Mouse (Mus musculus) right cerebral cortex, postnatal 14 days (tissue): ENCODE measurements around the gene Atad3a.
A peak's percentile ranks its signal among the peaks of the same experiment; 100 is the strongest.

ENCODE experiments used
- DNase-seq: peaks from one replicate; pipeline ENCODE4 v3.0.0; 2022

Gene Atad3a

DNA sequence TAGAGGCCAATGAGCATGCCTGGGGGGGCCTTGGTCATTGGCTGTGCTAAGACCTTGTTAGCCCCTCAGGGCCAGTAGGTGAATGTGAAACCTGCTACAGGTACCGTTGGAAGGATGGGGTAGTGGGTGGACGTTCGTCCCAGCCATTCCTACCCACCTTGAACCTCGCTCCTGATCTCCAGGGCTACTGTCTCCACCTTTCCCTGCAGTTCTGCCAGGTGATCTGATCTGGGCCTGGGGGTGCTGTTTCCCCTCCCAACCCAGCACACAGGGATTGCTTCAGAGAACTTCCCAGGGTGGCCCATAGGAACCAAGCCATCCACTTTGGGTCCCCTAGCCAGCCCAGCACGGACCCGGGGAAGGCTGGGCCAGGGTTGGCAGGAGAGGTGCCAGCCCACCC lies 21.7 kb downstream of the Atad3a start:
- no peak for DNase-seq

DNA sequence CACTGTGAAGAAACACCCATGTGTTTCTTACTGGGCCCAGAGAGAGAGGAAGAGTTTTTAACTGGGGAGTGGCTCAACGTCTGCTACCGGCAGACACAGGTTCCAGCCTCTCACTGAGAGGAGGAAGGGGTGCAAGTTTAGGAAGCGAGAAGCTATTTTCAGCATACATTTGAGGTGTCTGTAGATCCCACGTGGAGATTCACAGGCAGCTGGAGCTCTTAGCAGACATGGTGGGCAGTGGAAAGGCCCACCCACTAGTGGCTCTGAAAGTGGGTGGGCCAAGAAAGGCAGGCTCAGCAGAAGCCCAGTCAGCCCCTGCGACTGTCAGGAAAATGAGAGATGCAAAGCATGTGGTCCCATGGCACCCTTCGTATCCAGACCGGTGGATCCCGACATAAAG lies 22.6 kb downstream of the Atad3a start:
- DNase-seq: peak; percentile 21

DNA sequence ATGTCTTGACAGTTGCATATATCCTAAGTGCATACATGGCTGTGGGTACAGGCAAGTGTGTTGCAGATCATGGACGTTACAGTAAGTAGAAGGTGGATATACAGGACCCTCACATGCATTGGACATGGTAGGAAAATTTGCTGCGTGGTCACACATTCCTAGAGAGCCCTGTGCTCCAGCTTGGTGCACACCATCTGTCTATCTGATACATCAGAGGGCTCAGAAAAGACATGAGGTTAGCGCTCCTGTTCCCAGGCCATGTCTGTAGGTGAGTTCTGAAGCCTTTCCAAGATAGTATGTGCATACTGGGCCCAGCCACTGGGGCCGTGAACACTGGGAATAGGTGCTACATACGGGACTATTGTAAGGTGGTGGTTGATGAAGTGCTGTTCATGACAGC lies 24.5 kb downstream of the Atad3a start:
- no peak for DNase-seq

DNA sequence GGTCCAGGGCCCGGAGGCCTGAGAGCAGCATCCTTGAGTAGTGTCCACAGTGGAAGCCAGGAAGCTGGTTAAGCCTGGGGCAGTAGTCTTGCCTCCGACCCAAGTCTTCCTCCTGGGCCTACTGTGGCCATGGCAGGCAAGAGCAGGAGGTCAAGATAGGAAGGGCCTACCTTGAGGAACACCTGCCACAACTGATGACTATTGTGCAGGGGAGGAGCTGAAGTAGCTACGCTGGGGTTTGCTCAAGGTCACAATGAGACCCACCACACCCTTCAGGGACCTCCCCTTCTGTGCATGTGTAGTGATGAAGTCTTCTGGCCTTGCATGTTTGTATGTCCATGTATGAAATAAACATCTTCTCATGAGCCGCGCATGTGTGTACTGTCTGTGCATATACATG lies 25.1 kb downstream of the Atad3a start:
- DNase-seq: peak; percentile 13

DNA sequence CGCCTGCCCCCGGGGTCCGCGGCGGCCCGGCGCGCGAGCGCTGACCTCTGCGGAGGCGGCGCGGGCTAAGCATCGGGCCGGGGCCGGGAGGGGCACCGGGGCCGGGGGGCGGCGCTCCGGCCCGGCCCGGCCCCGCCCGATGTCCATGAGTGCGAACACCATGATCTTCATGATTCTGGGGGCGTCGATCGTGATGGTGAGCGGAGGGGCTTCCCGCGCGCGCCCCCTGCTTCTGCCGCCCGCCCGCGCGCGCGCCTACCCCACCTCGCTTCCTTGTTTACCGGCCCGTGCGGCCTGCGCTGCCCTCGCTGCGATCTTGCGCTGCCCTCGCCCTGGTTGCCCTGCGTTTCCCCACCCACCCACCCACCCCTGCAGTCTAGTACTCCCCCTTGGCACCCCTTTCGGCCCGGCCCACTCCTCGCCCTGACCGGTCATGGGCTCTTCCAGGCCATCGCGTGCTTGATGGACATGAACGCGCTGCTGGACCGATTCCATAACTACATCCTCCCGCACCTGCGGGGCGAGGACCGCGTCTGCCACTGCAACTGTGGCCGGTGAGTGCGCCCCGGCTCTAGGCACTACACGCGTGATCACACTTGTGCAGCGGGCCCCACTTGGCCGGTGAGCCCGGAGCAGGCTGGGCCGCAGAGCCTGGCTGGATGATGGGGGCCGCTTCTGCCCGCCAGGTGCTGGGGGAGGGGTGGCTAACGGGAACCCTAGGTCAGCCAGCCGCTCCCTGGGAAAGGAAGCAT lies 25.8 kb downstream of the Atad3a start:
- DNase-seq: peak; percentile 43

DNA sequence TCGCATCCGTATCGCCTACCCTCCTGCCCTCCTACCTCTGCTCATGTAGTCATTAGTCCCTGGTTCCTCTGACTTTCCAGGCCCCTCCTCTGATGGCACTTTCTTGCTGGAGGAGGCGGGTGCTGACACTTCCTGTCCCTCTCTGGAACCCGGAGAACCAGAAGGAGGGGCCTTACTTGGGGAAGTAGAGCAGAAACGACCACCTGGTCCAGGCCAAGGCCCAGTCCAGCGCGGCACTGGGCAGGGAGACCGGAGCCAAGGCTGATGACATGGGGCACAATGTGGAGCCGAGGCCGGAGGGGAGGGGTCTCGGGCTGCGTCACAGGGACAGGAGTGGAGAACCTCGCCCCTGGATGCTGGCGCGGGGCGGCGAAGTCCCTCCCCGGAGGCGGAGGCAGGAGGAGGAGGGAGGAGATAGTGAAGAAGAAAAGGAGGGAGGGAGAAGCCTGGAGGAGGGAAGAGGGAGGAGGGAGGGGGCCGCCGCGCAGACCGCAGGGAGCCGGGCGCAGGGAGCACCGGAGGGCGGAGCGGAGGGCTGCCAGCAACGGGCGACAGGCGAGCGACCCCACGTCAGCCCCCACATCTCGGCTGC lies 26.4 kb downstream of the Atad3a start, which contains the start of gene Tmem240:
Tmem240 (plus strand) TSS at position 451 of the 592 bp plus-strand sequence.
- DNase-seq: peak; percentile 87

DNA sequence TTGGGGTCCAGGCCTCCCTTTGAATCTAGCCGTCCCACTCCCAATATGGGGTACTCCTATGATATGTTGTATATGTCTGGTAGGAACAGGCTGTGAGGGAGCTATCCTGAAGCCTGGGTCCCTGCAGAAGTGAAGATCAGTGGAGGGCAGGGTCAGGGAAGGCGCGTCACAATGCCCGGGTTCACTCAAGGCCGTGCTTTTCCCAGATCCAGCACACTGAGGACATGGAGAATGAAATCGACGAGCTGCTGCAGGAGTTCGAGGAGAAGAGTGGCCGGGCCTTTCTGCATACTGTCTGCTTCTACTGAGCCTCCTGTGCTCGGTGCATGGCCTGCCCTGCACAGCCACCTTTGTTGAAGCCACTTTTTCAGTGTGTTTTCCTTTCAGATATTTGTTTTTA lies 27.6 kb downstream of the Atad3a start:
- DNase-seq: no peak

DNA sequence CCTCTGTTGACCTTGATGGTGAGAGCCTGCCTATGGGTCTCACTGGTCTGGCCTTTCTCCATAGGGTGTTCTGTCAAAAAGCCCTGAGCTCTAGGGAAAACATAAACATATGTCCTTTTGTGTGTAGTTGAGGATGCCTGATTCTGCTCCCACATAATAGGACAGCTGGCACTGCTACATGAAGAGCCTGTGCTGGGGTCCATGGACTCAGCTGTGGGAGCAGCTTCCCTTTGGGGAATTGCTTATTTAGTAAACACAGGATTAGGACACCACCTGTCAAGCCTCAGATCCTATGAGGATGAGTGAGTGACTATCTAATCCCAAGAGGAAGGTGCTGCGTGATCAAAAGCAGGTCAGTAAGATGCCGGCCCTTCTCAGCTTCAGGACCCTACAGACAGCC lies 32.9 kb downstream of the Atad3a start:
- DNase-seq: no peak

DNA sequence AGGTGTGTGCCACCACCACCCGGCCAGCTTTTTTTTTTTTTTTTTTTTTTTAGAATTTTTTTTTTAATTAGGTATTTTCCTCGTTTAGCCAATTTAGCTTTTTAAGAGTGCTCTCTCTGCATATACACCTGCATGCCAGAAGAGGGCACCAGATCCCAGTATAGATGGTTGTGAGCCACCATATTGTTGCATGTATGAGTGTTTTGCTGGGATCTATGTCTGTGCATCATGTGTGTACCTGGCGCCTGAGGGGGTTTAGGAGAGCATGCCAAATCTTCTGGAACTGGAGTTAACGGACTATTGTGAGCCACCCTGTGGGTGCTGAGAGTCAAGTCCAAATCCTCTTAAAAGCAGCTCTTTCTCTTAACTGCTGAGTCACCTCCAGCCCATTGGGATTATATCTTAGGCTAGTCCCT lies 39.2 kb downstream of the Atad3a start:
- DNase-seq: no peak

DNA sequence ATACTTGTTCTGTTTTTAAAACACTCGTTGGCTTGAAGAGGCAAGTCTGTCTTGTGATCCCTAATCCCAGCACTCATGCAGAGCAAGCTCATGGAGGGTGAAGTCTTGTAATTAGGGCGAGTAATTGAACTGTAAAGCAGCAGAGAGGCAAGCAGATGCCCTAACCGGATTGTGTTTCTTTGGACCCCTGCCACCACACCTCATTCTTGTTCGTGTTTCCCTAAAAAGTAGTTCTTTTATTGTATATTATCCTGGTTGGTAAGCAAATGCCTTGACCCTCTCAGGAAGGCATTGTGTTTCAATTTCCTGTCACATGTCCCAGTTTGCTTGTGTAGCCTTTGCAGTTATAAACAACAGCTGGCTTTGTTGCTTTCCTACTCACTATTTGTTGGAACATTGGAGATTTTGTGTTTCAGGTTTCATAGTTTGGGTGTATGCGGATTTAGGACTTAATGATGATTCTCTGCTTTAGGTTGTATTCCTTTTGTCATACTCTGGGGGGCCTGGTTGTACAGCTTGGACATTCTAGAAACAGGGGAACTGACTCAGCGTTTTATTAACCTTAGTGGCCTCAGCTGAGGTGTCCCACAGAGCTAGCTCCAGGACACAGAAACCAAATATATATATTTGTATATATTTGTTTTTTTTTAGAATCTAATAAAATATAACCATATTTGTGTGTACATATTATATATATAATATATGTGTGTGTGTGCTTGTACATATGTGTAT lies 50.2 kb downstream of the Atad3a start:
- no peak for DNase-seq

DNA sequence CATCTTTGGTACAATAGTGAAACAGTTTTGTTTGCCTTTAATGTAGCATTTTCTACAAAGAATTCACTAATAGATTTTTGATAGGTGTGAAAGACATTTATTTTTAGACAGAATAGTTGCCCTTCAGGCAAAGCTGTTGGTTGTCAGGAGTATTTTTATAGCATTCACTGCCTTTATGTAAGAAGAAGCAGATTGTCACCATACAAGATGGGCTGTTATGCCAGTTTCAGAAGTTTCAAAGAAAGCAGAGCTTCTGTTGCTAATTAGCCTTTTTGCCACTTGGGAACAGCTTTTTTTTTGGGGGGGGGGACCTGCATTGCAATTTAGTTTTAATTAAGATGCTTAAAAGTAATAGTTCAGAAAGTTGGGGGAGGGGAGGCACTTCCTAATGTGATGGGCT lies 51.9 kb downstream of the Atad3a start:
- DNase-seq: no peak

DNA sequence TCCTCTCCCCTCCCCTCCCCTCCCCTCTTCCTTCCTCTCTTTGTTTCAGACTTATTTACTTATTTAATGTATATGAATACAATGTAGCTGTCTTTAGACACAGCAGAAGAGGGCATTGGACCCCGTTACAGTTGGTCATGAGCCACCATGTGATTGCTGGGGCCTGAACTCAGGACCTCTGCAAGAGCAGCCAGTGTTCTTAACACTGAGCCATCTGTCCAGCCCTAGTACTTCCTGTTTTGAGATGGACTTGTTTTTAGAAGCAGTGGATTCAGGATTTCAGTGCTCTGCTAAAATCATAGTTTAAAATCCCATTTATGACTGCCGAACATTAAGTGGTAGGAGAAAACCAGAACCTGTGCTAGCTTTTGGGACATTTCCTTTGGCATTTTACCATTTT lies 52.3 kb downstream of the Atad3a start:
- no peak for DNase-seq

DNA sequence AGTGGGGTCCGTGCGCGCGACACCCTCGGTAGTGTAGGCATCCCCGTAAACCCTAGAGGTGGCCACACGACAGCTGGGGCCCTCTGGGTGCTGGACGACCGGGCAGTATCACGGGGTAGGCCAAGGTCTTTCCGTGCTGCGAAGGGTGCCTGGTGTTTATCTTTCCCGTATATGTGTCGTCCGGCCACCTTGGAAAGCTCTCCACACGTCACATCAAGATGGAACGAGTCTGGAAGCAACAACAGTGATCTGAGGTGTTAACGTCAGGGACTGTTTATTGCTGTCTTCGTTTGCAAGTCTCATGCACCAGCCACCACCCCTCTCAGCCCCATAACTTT lies 55.3 kb downstream of the Atad3a start:
- no peak for DNase-seq

DNA sequence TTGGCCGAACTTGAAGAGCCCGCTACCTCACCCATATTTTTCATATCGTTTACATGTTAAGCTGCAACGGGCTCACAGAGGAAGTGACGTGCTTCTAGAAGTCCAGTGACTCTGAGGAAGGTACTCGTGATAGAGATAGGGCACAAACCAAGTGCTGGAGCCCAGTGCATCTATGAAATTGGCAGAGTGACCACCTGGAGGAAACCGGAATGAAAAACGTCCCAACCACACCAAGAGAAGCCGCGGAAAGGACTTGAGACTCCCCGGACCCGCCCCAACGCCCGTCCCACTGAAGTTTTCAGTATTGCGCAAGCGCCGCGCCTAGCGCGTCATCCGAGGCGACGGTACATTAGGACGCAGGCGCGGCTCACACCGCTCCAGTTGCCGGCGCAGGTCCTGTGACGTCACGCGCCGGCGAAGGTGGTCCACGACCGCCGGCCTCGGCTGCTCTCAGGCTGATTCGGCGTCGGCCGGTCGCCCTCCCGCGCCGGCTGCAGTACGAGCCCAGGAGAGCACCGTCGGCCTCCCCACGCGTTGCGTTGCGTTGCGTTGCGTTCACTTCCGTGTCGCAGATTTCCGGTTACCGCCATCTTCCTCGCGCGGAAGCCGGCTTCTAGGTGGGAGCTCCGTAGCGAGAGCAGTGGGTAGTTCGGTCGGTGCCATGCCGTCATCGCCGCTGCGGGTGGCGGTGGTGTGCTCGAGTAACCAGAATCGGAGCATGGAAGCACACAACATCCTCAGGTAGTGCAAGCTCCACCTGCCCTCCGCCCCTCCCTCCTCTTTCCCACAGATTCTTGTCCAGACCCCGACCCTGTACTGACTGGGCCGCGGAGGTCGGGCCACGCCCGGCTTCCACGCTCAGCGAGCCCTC lies 55.9 kb downstream of the Atad3a start, which contains the start of gene Ssu72:
Ssu72 (plus strand) TSS at position 80 of the 871 bp plus-strand sequence.
- peak; percentile 96 for DNase-seq

DNA sequence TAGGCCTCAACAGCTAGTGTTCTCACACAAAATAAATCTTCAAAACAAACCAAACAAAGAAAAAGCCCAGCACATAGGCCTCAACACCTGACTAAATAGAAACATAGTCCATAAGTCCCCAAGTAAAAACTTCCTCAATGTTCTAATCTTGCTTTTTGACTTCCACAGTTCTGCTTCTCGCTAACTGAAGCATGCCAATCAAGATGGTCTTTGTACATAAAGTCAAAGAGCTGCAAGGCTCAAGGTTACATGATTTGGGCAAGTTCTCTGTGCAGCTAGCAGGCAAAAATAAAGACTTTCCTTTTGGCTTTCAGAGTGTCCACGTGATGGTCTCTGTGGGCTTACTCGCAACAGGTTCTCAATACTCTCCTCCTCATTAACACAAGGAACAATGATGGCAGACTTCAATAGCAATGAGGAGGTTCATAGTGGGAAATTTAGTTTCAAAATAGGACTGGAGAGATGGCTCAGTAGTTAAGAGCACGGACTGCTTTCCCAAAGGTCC lies 57.4 kb downstream of the Atad3a start:
- no peak for DNase-seq

DNA sequence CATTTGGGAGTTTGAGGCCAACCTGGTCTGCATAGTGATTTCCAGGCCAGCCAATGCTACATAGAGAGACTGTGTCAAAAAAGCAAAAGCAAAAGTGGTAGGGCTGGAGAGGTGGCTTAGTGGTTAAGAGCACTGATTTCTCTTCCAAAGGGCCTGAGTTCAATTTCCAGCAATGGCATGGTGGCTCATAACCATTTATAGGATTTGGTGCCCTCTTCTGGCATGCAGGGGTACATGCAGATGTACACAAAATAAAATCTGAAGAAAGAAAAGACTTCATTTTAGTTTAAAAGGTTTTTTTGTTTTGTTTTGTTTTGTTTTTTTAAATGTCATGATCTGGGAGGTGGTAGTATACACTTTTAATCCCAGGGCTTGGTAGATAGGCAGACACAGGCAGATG lies 60.5 kb downstream of the Atad3a start:
- DNase-seq: no peak

DNA sequence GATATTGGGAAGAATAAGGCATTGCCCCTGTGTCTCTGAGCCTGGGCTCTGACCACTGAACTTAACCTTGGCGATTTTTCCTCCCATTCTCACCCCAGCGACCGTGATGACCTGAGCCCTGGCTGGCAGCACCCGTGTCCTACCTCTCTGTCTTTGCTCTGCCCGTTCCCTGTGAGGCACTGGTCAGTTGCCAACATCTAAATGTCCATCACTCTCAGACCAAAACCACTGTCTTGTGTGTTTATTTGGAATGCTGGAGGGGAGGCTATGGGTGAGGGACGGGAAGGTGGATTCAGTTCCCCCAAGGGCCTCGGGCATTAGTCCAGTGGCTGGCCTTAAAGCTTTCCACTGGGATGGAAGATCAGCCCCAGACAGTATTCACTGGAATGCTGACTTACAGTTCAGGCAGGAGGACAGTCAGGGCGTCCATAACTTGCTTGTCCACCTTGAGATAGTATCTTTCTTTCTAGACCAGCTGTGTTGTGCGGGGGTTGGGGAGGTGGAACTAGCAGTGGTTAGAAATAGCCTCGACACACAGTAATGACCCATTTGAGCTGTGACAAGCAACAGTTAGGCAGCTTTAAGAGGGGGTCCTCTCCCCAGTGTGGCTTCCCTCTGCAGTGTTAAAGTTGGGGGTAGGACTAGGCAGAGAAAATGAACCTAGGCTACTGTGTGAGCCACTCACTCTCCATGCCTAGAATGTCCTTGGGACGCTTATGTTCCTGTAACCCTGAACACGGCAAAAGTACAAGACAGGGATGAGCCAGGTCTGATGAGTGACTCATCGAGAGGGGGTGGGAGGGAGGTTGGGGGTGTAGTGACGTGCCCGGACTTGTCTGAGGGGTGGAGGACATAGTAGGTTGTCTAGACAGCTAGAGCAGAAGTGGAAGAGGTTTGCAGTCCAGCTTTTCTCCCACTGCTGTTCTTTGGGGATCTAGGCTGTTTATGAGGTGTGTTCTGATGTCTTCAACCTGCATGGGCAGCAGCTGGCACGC lies 64.3 kb downstream of the Atad3a start:
- no peak for DNase-seq

DNA sequence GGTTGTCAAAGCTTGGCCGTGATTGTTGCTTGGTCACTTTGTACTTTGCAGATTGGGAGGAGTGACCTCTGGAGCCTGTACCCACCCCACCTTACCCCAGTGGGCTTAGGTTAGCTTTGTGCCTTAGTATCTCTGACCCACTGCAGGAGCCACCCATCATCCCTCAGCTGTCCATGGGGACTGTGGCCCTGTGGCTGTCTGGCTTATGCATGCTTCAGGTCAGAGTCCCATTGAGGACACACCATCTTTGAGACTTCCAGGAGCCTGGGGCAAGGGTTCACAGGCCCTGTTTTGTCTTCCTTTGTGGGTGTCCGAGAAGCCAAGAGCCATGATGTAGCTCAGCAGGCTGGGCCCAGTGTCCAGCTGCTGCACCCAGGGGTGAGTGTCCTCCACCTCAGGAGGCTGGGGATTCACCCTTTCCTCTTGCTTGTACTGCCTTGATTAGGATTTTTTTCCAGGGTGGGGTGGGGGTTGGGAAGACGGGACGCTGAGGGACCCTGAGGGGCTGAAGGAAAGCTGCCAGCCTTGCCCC lies 65.3 kb downstream of the Atad3a start:
- DNase-seq: no peak

DNA sequence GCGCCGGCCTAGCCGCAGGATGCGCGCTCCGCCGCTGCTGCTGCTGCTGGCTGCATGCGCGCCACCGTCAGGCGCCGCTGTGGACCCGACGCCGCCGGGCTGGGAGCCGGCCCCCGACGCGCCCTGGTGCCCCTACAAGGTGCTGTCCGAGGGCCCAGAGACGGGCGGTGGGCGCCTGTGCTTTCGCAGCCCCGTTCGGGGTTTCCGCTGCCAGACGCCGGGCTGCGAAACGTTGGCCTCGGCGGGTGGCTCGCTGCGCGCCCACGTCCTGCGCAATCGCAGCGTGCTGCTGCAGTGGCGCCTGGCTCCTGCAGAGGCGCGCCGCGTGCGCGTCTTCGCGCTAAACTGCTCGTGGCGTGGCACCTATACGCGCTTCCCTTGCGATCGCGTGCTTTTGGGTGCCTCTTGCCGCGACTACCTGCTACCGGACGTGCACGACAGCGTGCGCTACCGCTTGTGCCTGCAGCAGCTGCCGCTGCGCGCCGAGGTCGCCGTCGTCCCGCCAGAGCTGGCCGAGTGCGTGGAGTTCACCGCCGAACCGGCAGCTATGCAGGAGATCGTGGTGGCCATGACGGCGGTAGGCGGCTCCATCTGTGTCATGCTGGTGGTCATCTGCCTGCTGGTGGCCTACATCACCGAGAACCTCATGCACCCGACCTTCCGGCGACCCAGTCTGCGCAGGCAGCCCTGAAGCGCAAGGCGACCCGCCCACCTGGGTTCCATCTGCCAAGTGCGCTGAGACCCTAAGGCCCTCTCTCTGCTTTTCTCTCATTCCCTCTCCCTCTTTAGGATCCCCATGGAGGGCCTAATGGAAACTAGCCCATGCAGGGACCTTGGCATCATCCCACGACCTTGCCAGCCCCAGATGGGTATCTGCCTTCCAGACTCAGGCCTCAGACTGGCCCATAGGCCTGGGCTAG lies 66.2 kb downstream of the Atad3a start:
- peak; percentile 82 for DNase-seq

DNA sequence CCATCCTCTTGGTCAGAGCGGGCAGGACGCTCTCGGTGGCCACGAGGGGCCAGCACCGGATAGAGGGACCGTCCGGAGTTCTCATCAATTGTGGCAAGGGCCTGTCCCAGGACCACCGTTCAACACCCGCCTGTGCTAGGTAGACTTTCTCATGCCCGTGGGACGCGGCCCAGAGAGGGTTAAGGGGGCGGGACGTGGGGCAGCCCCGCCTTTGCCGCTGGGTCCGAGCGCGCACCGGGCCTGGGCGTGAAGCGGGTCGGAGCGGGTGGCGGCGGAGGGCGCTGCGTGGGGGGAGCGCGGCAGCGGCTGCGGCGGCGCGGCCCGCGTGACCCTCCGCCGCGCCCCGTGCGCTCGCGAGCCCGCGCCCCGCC lies 66.8 kb downstream of the Atad3a start, which contains the start of gene Fndc10:
Fndc10 (plus strand) TSS at position 232 of the 371 bp plus-strand sequence.
- peak; percentile 83 for DNase-seq
